Mouse (Mus musculus): ENCODE measurements around the gene Ptprd.

Gene Ptprd

DNA sequence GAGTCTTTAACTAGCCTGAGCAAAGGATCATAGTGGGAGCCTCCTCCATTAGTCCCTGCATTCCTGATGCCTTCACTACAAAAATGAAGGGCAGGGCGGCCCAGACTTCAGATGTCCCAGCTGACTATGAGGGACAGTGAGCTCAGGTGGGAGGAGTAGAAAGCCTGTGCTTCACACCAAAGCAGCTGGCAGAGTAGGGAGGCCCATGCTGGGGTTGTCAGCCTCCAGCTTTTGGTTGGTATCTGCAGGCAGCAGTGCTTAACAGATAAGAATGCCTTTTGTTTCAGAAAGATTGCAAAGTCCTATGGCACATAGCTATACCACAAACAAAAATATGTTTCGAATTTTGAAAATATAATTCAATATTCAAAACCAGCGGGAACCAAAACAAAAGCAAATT is 2237.0 kb downstream of the Ptprd start:
- no peak for DNase-seq (ENCODE audit: extremely low read depth, low read depth, low spot score)

DNA sequence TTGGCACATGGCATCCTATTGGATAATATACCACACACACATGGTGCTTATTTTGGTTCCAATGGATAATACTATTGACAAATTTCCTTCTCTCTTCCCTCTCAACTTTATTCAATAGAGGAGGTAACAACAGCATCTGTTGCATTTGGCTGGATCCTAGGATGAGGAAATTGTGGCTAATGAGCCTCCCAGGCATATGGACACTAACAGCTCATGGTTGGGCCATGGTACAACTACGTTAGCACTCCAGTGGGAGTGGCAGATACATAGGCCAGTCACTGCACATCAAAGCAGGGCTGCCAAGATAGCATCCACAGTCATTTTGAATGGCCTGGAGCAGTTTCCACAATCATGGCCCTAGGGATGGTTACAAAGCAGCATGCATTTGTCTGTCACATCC is 2238.4 kb downstream of the Ptprd start:
- no peak for DNase-seq (ENCODE audit: extremely low read depth, low read depth, low spot score)

GRCm38 (mm10) chr4:75969961-75970360 is 2241.8 kb downstream of the Ptprd start:
- no peak for DNase-seq (ENCODE audit: extremely low read depth, low read depth, low spot score)

DNA sequence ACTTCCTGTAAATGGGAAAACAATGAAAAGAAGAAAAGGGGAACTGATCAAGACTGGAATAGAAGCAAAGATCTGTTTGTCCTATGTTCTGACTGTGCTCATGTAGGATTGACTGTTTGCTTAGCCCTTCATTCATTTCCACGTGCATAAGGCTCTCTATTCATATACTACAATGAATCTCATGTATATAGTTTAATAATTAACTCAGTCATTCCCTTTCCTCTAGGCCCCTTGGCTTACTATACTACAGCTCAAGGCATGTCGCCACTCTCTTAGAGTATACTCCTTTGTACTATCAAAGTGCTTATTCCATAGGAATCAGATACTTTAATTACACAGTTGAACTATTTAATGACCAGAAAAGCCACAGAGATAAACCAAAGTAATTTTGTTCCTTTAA is 2243.1 kb downstream of the Ptprd start:
- no peak for DNase-seq (ENCODE audit: extremely low read depth, low read depth, low spot score)

DNA sequence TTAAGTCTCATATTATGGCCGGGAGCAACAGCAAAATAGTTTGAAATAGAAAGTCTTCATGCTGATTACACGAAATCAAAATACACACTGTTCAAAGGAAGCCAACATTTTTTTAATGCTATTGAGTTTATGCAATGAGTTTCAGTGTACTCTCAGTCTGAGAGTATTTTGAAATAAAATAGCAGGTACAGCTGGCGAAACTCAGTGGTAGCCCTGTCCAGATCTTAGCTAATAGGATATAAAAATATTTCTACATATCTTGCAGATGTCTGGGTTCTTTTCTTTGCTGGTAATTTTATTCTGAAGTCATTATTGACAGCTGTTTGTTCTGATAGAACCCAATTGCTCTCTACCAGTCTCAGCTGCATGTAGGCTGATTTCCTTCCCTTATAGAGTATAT is 2246.0 kb downstream of the Ptprd start:
- DNase-seq (ENCODE audit: extremely low read depth, low read depth, low spot score) = no peak

DNA sequence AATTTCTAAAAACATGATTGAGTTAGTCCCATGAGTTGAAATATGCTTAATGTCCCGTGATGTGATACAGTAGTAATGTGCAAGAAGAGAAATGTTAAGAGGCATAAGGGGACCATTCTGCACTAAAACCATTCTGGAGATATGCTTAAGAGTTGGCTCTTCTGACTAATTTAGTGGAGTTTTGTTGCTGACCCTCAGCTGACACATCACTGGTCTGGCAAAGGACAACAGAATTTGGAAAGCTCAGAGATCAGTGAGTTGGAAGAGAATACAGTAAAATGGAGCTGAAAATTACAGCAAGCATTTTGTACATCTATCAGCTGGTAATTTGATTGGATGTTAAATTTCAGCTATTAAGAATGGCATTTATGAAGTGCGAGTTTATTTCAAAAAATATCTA is 2248.8 kb downstream of the Ptprd start:
- DNase-seq (ENCODE audit: extremely low read depth, low read depth, low spot score) = no peak

- no peak for DNase-seq (ENCODE audit: extremely low read depth, low read depth, low spot score)
These were observed 2249.9 kb downstream of the Ptprd start for GRCm38 (mm10) chr4:75961865-75962264.

- no peak for DNase-seq (ENCODE audit: extremely low read depth, low read depth, low spot score)
These were observed 2258.3 kb downstream of the Ptprd start for GRCm38 (mm10) chr4:75953349-75954060.

DNA sequence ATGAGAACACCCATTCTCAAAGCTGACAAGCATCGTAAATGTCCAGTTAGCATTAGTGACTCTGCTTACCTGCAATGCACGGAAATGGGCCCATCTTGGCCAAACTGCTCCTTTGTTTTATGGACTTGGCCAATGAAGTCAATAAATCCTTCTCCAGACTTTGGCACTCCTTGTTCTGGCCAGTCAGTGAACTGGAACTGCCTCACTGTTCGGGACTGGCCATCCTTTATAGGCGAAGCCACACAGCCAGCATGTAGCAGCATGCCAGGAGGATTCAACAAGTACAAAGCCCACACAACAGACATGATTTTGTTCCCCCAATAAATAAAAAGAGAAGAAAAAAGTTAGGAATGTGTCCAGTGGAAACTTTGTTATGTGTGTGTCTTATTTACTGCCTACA is 2261.2 kb downstream of the Ptprd start:
- DNase-seq (ENCODE audit: extremely low read depth, low read depth, low spot score) = no peak

DNA sequence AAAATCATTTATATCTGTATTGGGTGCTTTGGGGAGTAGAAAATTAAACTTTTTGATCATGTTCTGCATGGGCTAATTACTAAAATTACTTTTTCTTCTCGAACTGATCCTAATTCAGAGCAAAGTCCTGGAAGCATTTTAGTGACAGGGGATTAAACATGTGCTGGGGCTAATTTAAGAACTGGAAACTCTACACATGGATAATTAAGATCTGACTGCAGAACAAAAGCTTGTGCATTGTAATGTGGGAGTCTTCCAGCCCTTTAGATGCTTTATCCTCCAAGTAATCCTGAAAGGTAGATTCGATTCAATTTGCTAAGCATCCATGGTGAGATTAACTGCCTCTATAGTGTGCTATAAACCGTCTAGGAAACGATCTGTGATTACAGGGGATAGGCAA is 2316.9 kb downstream of the Ptprd start:
- no peak for DNase-seq (ENCODE audit: extremely low read depth, low read depth, low spot score)
